Mouse (Mus musculus) ES-E14 (cell line): ENCODE data around the gene Frat2. TPM values are rescaled to one million over a fixed set of nuclear protein-coding genes. Genes with fewer than 3 reads are reported as not detected.

Source experiments
- DNase-seq: peaks from one replicate; pipeline ENCODE4 v3.0.0-alpha.2; 2013; ENCODE audit warnings: low read depth, low spot score
- H3K27ac ChIP-seq: 2 replicates; pipeline ENCODE4 v1.5.1; 2012; ENCODE audit warnings: low read depth, mild to moderate bottlenecking, low read length, moderate library complexity, mixed read lengths; ENCODE audit not compliant: poor library complexity, insufficient read depth, severe bottlenecking
- H3K36me3 ChIP-seq: 2 replicates; pipeline ENCODE4 v1.6.1; 2012; ENCODE audit warnings: mild to moderate bottlenecking, low read length, moderate library complexity, mixed read lengths; ENCODE audit not compliant: control insufficient read depth, poor library complexity, insufficient read depth, severe bottlenecking
- H3K4me1 ChIP-seq, 2 experiments: fragments of 150-350 bp in 1 of 2; sonication (generic) in 1 of 2; 2 replicates each; pipeline ENCODE4 v1.6.1; 2012; ENCODE audit warnings: low read length in 2 of 2, mild to moderate bottlenecking in 1 of 2, mixed read lengths in 1 of 2; ENCODE audit not compliant: control insufficient read depth in 2 of 2, insufficient read depth in 2 of 2, poor library complexity in 1 of 2
- H3K4me3 ChIP-seq, 2 experiments: fragments of 150-350 bp in 1 of 2; sonication (generic) in 1 of 2; 2 replicates each; pipeline ENCODE4 v1.5.1; 2012; ENCODE audit warnings: low read length in 2 of 2, low read depth in 1 of 2, mild to moderate bottlenecking in 1 of 2, mixed read lengths in 1 of 2; ENCODE audit not compliant: insufficient read depth in 1 of 2, poor library complexity in 1 of 2, severe bottlenecking in 1 of 2
- H3K9ac ChIP-seq: 2 replicates; pipeline ENCODE4 v1.6.1; 2012; ENCODE audit warnings: low read depth, mild to moderate bottlenecking, low read length, mixed read lengths; ENCODE audit not compliant: poor library complexity, insufficient read depth, severe bottlenecking
- H3K9me3 ChIP-seq: fragments of 150-350 bp; sonication (generic); 2 replicates; pipeline ENCODE4 v1.6.1; 2012; ENCODE audit warnings: low read depth, mild to moderate bottlenecking, low read length; ENCODE audit not compliant: control insufficient read depth, insufficient read depth
- CHD2 ChIP-seq: IDR thresholded peaks from 2 replicates; pipeline ENCODE4 v1.6.1; 2014; ENCODE audit warnings: mild to moderate bottlenecking, low read depth, low read length, inconsistent platforms
- HCFC1 ChIP-seq: IDR thresholded peaks from 2 replicates; pipeline ENCODE4 v1.6.1; 2012; ENCODE audit warnings: low read length, inconsistent platforms, borderline replicate concordance; ENCODE audit not compliant: insufficient read depth
- MAFK ChIP-seq: IDR thresholded peaks from 2 replicates; pipeline ENCODE4 v1.6.1; 2014; ENCODE audit warnings: mild to moderate bottlenecking, low read depth, low read length, inconsistent platforms; ENCODE audit not compliant: insufficient read depth
- ZC3H11A ChIP-seq: IDR thresholded peaks from 2 replicates; pipeline ENCODE4 v1.6.1; 2012; ENCODE audit warnings: low read depth, mild to moderate bottlenecking, inconsistent platforms, low read length, borderline replicate concordance
- ZNF384 ChIP-seq: IDR thresholded peaks from 2 replicates; pipeline ENCODE4 v1.6.1; 2012; ENCODE audit warnings: low read depth, low read length, inconsistent platforms
- in situ Hi-C, 2 experiments: fragments of 600-800 bp; cut with MboI; formaldehyde crosslinking; loops; one replicate each; pipeline ENCODE4 v1.15.1; 2025; ENCODE audit warnings: low sequenced_read_pairs in 2 of 2, inconsistent platforms in 1 of 2; ENCODE audit not compliant: unreplicated experiment in 2 of 2
- total RNA-seq: library from RNA; depleted of rRNA; stranded (reverse); fragments of 300-350 nt; gene quantifications from 2 replicates; pipeline ENCODE4 v1.2.3, GENCODE M21; 2012

Gene Frat2
- total RNA-seq, 1 experiment = 4.5 TPM

- DNase-seq = no peak
- H3K4me3 ChIP-seq = peak overlapping the region; percentile 49 to 77
- no peaks in the 10 kb centered on the region for H3K36me3 ChIP-seq
- H3K9me3 ChIP-seq = no peaks in the 10 kb centered on the region
- TF ChIP-seq ZNF384 (no peak), MAFK (0 out of 2 replicates have a peak, but pooled peaks have one; percentile 26), CHD2 (no peak)
- peaks cover 0 to 9% of the 10 kb centered on the region in 2 experiments; a peak in 1 of 4 replicates for H3K4me1 ChIP-seq
- in situ Hi-C loops = no loop called here
- H3K9ac ChIP-seq = no peak overlapping the region
- H3K27ac ChIP-seq = no peak overlapping the region
These were observed 16.1 kb downstream of the Frat2 start for GRCm38 (mm10) chr19:41831718-41832391.

DNA sequence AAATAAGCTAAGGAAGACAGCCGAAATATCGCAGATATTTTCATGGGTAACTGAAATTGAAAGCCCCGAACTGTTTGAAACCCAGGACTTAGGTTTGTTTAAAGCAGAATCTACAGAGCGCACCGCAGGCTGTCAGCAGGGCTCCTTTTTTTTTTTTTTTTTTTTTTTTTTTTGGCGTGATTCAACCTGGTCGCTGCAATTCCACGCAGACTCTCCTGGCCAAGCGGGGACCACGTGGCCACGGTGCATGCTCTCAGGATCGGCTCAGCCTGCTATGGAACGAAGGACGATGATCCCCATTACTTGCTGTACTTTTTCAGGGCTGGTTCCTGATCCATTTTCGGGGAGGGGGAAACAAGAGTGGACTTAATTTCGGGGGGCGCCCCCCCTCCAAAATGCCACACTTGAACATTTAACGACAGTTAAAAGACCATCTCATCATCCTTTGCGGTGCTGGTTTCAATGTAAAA is 16.8 kb downstream of the Frat2 start:
- H3K4me1 ChIP-seq = peaks cover 0 to 9% of the 10 kb centered on the region in 2 experiments; a peak in 1 of 4 replicates
- peak overlapping the region; percentile 49 to 77 for H3K4me3 ChIP-seq
- in situ Hi-C loops = no loop called here
- no peak overlapping the region for H3K27ac ChIP-seq
- H3K9me3 ChIP-seq = no peaks in the 10 kb centered on the region
- DNase-seq = no peak
- H3K9ac ChIP-seq = peak overlapping the region; percentile 73
- no peaks in the 10 kb centered on the region for H3K36me3 ChIP-seq
- TF ChIP-seq HCFC1 (no peak), ZC3H11A (no peak), ZNF384 (peak; percentile 93), CHD2 (no peak)

DNA sequence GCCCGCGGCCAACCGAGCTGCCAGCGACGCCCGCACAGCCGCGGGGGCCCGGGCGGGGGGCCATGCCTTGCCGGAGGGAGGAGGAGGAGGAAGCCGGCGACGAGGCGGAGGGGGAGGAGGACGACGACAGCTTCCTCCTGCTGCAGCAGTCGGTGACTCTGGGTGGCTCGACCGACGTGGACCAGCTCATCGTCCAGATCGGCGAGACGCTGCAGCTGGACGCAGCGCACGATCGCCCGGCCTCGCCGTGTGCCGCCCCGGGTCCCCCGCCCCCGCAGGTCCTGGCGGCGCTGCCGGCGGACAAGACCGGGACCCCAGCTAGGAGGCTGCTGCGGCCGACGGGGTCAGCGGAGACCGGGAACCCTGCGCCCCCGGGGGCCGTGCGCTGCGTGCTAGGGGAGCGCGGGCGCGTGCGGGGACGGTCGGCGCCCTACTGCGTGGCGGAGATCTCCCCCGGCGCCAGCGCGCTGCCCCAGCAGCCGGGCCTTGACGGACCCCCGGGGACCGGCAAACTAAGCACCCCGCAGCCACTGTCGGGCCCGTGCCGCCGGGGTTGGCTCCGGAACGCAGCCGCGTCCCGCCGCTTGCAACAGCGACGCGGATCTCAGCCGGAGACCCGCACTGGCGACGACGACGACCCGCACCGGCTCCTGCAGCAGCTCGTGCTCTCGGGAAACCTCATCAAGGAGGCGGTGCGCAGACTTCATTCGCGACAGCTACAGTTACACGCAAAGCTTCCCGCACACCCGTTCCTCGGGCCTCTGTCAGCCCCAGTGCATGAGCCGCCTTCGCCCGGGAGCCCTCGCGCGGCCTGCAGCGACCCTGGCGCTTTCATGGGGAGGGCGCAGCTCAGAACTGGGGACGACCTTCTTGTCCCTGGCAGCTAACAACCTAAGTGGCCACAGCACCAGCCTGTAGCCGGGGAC is 17.6 kb downstream of the Frat2 start:
- peak overlapping the region; percentile 73 for H3K9ac ChIP-seq
- peaks cover 0 to 7% of the 10 kb centered on the region in 2 experiments; a peak in 1 of 4 replicates for H3K4me1 ChIP-seq
- H3K4me3 ChIP-seq = peak overlapping the region; percentile 49 to 77
- no peaks in the 10 kb centered on the region for H3K36me3 ChIP-seq
- TF ChIP-seq HCFC1 (no peak), CHD2 (no peak), ZNF384 (no peak), ZC3H11A (no peak), MAFK (no peak)
- no peak for DNase-seq
- H3K9me3 ChIP-seq = no peaks in the 10 kb centered on the region
- H3K27ac ChIP-seq = no peak overlapping the region
- in situ Hi-C loops = no loop called here

GRCm38 (mm10) chr19:41829381-41830105 is 18.4 kb downstream of the Frat2 start, which contains the start of gene Frat1:
Gene Frat1, plus strand, starts transcription at chr19:41829970.
- H3K4me3 ChIP-seq = peak within 1 kb of the TSS; percentile 49 to 77
- no peaks in the 10 kb centered on the region for H3K9me3 ChIP-seq
- H3K4me1 ChIP-seq = peaks cover 0 to 7% of the 10 kb centered on the region in 2 experiments; a peak in 1 of 4 replicates
- in situ Hi-C loops = no loop called here
- peak; percentile 78 for DNase-seq
- H3K36me3 ChIP-seq = no peaks in the 10 kb centered on the region
- peak within 1 kb of the TSS; percentile 73 for H3K9ac ChIP-seq
- H3K27ac ChIP-seq = no peak within 1 kb of the TSS
- no peak for TF ChIP-seq HCFC1
- peak; percentile 97 for TF ChIP-seq ZNF384
